Mouse (Mus musculus) intestine, embryonic 14.5 days (tissue): ENCODE measurements at regions not wholly inside any gene's neighbourhood (a gene's known extent, or its start where the extent isn't known, plus 50 kb on each side); places are given as distances from the start of the nearest gene placed in this dataset.
"Not testable (repeated sequence)": the region's sequence is repeated elsewhere in the genome, so short reads cannot be mapped to it uniquely, and the experiment has no call there.

Experiments
- ATAC-seq: fragments of 200-750 bp; cut with Nextera tagmentation; replicated peaks from 2 replicates; pipeline ENCODE4 v1.8.0; 2017; ENCODE audit warnings: low read depth, moderate number of reproducible peaks, moderate TSS enrichment, moderate library complexity; ENCODE audit not compliant: low FRiP score, low TSS enrichment
- DNase-seq: peaks from one replicate; pipeline ENCODE4 v3.0.0-alpha.2; 2018; ENCODE audit warnings: low spot score
- H3K27ac ChIP-seq: fragments of 300-500 bp; sonication (generic); 2 replicates; pipeline ENCODE4 v1.5.1; 2014; ENCODE audit warnings: low read depth, mild to moderate bottlenecking, control low read depth
- H3K27me3 ChIP-seq: fragments of 300-500 bp; sonication (generic); replicated peaks from 2 replicates; pipeline ENCODE4 v1.6.1; 2014; ENCODE audit warnings: low read length, control low read depth; ENCODE audit not compliant: control insufficient read depth, insufficient read depth
- H3K36me3 ChIP-seq: fragments of 300-500 bp; sonication (generic); 2 replicates; pipeline ENCODE4 v1.6.1; 2014; ENCODE audit warnings: low read length, control low read depth; ENCODE audit not compliant: control insufficient read depth, insufficient read depth
- H3K4me1 ChIP-seq: fragments of 300-500 bp; sonication (generic); replicated peaks from 2 replicates; pipeline ENCODE4 v1.6.1; 2014; ENCODE audit warnings: low read length, control low read depth, mixed read lengths; ENCODE audit not compliant: control insufficient read depth, insufficient read depth
- H3K4me2 ChIP-seq: fragments of 300-500 bp; sonication (generic); 2 replicates; pipeline ENCODE4 v1.6.1; 2014; ENCODE audit warnings: low read length
- H3K4me3 ChIP-seq: fragments of 300-500 bp; sonication (generic); 2 replicates; pipeline ENCODE4 v1.5.1; 2014; ENCODE audit warnings: low read depth, low read length, control low read depth, mixed read lengths
- H3K9ac ChIP-seq: fragments of 300-500 bp; sonication (generic); 2 replicates; pipeline ENCODE4 v1.6.1; 2014; ENCODE audit warnings: mild to moderate bottlenecking, low read length
- H3K9me3 ChIP-seq: fragments of 300-500 bp; sonication (generic); 2 replicates; pipeline ENCODE4 v1.6.1; 2016; ENCODE audit warnings: low read length, control low read depth; ENCODE audit not compliant: control insufficient read depth
- WGBS: fragments of 180-500 bp; shearing (Covaris S2); extraction: QIAGEN DNeasy Blood & Tissue Kit; methylation state at CpG from one replicate; pipeline ENCODE4 v1.1.7; 2014; 5-methylcytosine and 5-hydroxymethylcytosine counted together

DNA sequence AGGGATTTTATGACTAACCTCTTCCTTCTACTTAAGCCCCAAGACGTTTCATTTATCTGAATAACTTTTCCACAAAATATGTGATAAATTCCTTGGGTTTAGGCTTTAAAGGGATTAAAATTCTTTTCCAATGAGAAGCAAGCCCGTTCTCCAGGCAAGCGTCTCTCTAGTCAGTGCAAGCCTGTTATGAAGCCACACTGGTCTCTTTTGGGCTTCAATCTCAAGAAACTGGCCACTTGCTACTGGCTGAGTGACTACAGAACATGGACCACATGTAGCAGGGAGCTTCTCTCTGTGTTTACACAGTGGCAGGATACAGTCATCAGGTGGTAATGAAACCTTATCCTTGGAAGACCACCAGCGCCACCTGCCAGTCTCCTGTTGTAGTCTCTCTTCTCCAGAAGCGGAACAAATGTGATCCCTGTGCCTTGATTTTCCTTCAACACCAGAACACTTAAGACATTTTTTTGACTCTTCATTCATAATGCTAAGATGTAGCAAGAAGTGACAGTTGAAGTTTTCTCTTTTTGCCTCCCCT is 75.6 kb upstream of the Cobl start:
- DNase-seq, result no peak
- ATAC-seq, result no peak
- H3K36me3 ChIP-seq, result no peaks in the 10 kb centered on the region
- no peaks in the 10 kb centered on the region for H3K27me3 ChIP-seq
- H3K4me3 ChIP-seq, result no peak overlapping the region
- H3K4me2 ChIP-seq, result no peak overlapping the region
- no peak overlapping the region for H3K27ac ChIP-seq
- H3K9ac ChIP-seq, result no peak overlapping the region
- no peaks in the 10 kb centered on the region for H3K9me3 ChIP-seq
- WGBS, result 54% methylated on average over 5 of the region's 5 CpGs
- H3K4me1 ChIP-seq, result no peaks in the 10 kb centered on the region

DNA sequence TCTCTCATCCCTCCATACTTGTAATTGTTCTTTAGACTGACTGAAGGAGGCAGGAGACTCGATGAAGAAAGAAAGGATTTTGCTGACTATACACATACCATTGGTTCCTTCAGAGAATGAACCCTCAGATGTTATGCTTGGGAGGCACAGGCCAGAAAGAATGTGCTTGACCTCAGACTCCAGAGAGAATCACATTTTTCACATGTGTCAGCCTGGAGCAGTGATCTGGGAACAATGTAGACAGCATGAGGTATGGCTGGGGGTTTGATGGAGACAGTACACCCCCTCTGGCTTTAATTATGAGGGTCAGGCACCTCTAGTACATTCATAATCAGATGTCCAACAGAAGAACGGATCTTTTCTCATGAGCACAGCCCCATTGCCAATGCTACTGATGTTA is 70.3 kb upstream of the Cobl start:
- H3K27me3 ChIP-seq, result no peaks in the 10 kb centered on the region
- ATAC-seq, result no peak
- H3K4me3 ChIP-seq, result no peak overlapping the region

DNA sequence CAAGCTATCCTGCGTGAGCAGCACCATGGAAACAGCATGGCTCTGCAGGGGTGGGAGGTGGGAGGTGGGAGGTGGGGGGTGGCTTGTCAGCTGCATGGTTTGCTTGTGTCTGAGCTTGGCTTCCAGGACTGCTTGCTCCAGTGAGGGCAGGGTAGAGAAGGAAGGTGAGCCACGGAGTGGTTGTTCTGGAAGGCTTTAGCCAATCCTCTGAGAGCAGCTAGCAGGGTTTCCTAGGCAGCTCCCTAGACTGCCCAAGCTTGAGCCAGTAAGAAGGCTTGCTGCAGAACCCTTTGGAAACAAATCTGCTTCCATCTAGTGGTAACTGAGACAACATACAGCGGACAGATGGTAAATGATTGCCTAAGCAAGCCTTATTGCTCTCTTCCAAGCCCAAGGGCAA is 67.5 kb upstream of the Cobl start:
- ATAC-seq, result peak; percentile 93
- 9% methylated on average over 3 of the region's 3 CpGs for WGBS
- H3K36me3 ChIP-seq, result no peaks in the 10 kb centered on the region

More for the DNA sequence above, 70.3 kb upstream of the Cobl start:
- H3K27ac ChIP-seq, result no peak overlapping the region
- H3K9me3 ChIP-seq, result no peaks in the 10 kb centered on the region
- H3K36me3 ChIP-seq, result no peaks in the 10 kb centered on the region
- H3K4me1 ChIP-seq, result peaks cover 9% of the 10 kb centered on the region; the same call in 1 of the 2 replicates
- no peak for DNase-seq
- no peak overlapping the region for H3K4me2 ChIP-seq
- WGBS, result 31% methylated on average over 2 of the region's 2 CpGs
- no peak overlapping the region for H3K9ac ChIP-seq

DNA sequence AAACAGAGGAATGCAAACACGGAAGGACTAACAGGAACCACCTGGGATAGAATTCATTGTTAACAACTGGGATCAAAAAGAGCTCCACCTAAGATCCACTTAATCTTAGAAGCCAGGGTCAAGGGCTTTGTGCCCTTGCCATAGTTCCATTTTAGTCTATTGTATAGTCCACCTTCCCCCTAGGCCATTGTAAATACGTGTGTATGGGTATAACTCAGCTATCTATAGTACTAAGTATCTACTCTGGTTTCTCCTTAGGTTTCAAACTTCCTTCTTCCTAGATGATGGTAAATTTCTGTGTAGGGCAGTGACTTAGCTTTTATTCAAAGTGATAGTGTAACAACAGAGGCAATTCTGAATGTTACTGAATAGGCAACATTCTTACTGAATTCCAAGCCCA is 57.3 kb upstream of the Cobl start:
- not testable (repeated sequence) for H3K9me3 ChIP-seq, H3K9ac ChIP-seq, DNase-seq, H3K4me3 ChIP-seq, H3K4me1 ChIP-seq, H3K27ac ChIP-seq, ATAC-seq, H3K36me3 ChIP-seq, H3K27me3 ChIP-seq, H3K4me2 ChIP-seq
- 61% methylated on average over 2 of the region's 2 CpGs for WGBS

More for the DNA sequence above, 67.5 kb upstream of the Cobl start:
- no peak overlapping the region for H3K4me2 ChIP-seq
- no peaks in the 10 kb centered on the region for H3K27me3 ChIP-seq
- H3K4me3 ChIP-seq, result no peak overlapping the region
- H3K9me3 ChIP-seq, result no peaks in the 10 kb centered on the region
- peak; percentile 59 for DNase-seq
- no peak overlapping the region for H3K9ac ChIP-seq
- H3K27ac ChIP-seq, result peak overlapping the region; percentile 57
- H3K4me1 ChIP-seq, result peaks cover 9% of the 10 kb centered on the region; the same call in 1 of the 2 replicates

DNA sequence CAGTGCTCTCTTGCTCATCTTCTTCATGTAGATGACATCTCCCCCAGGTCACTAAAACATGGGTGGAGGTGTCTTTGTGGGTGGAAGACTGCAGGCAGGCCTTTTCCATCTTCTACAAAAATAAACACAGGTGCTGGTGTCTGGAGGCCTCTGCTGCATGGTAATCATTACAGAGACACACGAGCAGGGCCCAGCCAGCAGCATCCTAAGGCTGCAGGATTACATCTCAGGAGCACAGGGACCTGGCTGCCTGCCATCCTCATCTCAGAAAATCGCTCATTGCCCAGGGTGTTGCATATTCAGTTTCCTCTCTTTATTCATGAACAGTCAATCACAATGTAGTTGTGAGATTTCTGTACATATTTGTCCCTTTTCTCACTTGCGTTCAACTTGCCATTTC is 56.5 kb upstream of the Cobl start:
- ATAC-seq (no peak), DNase-seq (no peak)

DNA sequence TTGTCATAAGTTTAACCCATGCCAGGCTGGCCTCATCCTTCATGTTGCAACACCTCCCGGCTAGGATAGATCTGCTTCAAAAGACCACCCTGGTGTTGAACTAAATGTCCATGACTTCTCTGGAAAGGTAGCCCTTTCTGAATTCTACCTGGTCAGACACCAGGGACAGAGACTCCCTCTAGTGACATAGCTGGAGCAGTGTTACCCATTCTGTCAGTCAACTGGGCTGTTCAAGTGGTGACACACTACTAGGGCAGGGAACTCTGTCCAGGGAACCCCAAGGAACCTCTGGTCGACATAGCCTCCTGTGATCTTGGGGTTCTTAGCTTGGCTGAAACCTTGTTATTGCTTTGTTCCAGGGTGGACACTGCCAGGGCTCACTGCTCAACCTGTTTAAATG is 51.6 kb upstream of the Cobl start:
- DNase-seq (no peak), ATAC-seq (no peak)
- Histone ChIP-seq H3K4me1 (no peaks in the 10 kb centered on the region), H3K36me3 (no peaks in the 10 kb centered on the region), H3K27me3 (no peaks in the 10 kb centered on the region), H3K4me3 (no peak overlapping the region), H3K9me3 (no peaks in the 10 kb centered on the region), H3K9ac (no peak overlapping the region), H3K4me2 (no peak overlapping the region), H3K27ac (no peak overlapping the region)
- 84% methylated on average over 2 of the region's 2 CpGs for WGBS

More for the DNA sequence above, 56.5 kb upstream of the Cobl start:
- Histone ChIP-seq H3K27ac (peak overlapping the region; percentile 12; the same call in 1 of the 2 replicates), H3K27me3 (no peaks in the 10 kb centered on the region), H3K9ac (no peak overlapping the region), H3K9me3 (no peaks in the 10 kb centered on the region), H3K4me1 (peaks cover 7% of the 10 kb centered on the region; the same call in 1 of the 2 replicates), H3K36me3 (no peaks in the 10 kb centered on the region), H3K4me2 (no peak overlapping the region), H3K4me3 (no peak overlapping the region)
- 44% methylated on average over 3 of the region's 3 CpGs for WGBS
